Mouse (Mus musculus) kidney, embryonic 16.5 days (tissue): ENCODE measurements at regions not wholly inside any gene's neighbourhood (a gene's known extent, or its start where the extent isn't known, plus 50 kb on each side); places are given as distances from the start of the nearest gene placed in this dataset.

Source experiments
- ATAC-seq: fragments of 200-750 bp; cut with Nextera tagmentation; 2 replicates; pipeline ENCODE4 v1.8.0; 2017; ENCODE audit warnings: moderate TSS enrichment; ENCODE audit not compliant: low FRiP score, low TSS enrichment
- H3K27ac ChIP-seq: fragments of 300-500 bp; sonication (generic); 2 replicates; pipeline ENCODE4 v1.5.1; 2014; ENCODE audit warnings: low read length
- H3K27me3 ChIP-seq: fragments of 300-500 bp; sonication (generic); 2 replicates; pipeline ENCODE4 v1.6.1; 2014; ENCODE audit warnings: low read length, control low read depth, mixed read lengths; ENCODE audit not compliant: insufficient read depth
- H3K36me3 ChIP-seq: fragments of 300-500 bp; sonication (generic); 2 replicates; pipeline ENCODE4 v1.6.1; 2014; ENCODE audit warnings: low read length, control low read depth, mixed read lengths; ENCODE audit not compliant: insufficient read depth
- H3K4me1 ChIP-seq: fragments of 300-500 bp; sonication (generic); 2 replicates; pipeline ENCODE4 v1.6.1; 2014; ENCODE audit warnings: low read length, control low read depth, mixed read lengths; ENCODE audit not compliant: insufficient read depth
- H3K4me2 ChIP-seq: fragments of 300-500 bp; sonication (generic); replicated peaks from 2 replicates; pipeline ENCODE4 v1.6.1; 2014; ENCODE audit warnings: low read depth, low read length
- H3K4me3 ChIP-seq: fragments of 300-500 bp; sonication (generic); 2 replicates; pipeline ENCODE4 v1.5.1; 2014; ENCODE audit warnings: mild to moderate bottlenecking, low read length
- H3K9ac ChIP-seq: fragments of 300-500 bp; sonication (generic); replicated peaks from 2 replicates; pipeline ENCODE4 v1.6.1; 2014; ENCODE audit warnings: low read length
- H3K9me3 ChIP-seq: fragments of 300-500 bp; sonication (generic); 2 replicates; pipeline ENCODE4 v1.6.1; 2016; ENCODE audit warnings: low read length, control low read depth
- whole genome bisulfite sequencing: fragments of 180-500 bp; shearing (Covaris S2); extraction: QIAGEN DNeasy Blood & Tissue Kit; methylation state at CpG from one replicate; pipeline ENCODE4 v1.1.7; 2014; 5-methylcytosine and 5-hydroxymethylcytosine counted together

GRCm38 (mm10) chr9:47474776-47475175 is 55.2 kb upstream of the Cadm1 start:
- Histone ChIP-seq H3K27ac (no peak overlapping the region), H3K4me3 (no peak overlapping the region), H3K9ac (no peak overlapping the region), H3K4me2 (no peak overlapping the region), H3K27me3 (no peaks in the 10 kb centered on the region), H3K9me3 (no peaks in the 10 kb centered on the region), H3K4me1 (no peaks in the 10 kb centered on the region), H3K36me3 (no peaks in the 10 kb centered on the region)
- WGBS = 30% methylated on average over 5 of the region's 5 CpGs
- no peak for ATAC-seq

DNA sequence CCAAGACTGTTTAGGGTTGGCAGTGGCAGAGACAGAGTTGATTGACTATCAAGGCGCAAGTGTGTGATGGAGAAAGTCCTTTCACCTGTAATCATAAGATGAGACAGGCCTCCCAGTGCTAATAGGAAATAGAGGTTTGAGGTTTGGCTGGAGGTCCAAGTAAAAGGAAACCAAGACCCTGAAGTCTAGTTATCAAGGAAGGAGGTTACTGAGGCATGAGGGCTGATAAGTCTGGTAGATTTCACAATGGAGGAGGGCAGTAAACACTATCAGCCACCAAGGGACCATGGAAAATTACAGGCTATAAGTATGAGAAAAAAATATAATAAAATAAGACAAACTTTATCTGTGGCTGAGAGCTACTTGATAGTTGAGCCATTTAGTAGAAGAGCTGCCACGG is 52.1 kb upstream of the Cadm1 start:
- ATAC-seq = no peak
- Histone ChIP-seq H3K9ac (no peak overlapping the region), H3K36me3 (no peaks in the 10 kb centered on the region), H3K9me3 (no peaks in the 10 kb centered on the region), H3K27me3 (no peaks in the 10 kb centered on the region), H3K4me2 (no peak overlapping the region), H3K4me1 (no peaks in the 10 kb centered on the region), H3K4me3 (no peak overlapping the region), H3K27ac (no peak overlapping the region)
- WGBS = 79% methylated on average over 2 of the region's 2 CpGs
